Mouse (Mus musculus) neural tube, embryonic 12.5 days (tissue): ENCODE results near the gene Slc10a4. TPM values are rescaled to one million over a fixed set of nuclear protein-coding genes. Genes with fewer than 3 reads are reported as not detected.

Experiments
- ATAC-seq: fragments of 200-750 bp; cut with Nextera tagmentation; 2 replicates; pipeline ENCODE4 v1.8.0; 2017; ENCODE audit warnings: low read depth, mild to moderate bottlenecking, moderate TSS enrichment, moderate library complexity; ENCODE audit not compliant: low FRiP score
- H3K27ac ChIP-seq: fragments of 300-500 bp; sonication (generic); 2 replicates; pipeline ENCODE4 v1.5.1; 2016
- H3K27me3 ChIP-seq: fragments of 300-500 bp; sonication (generic); replicated peaks from 2 replicates; pipeline ENCODE4 v1.6.1; 2016; ENCODE audit warnings: mild to moderate bottlenecking
- H3K36me3 ChIP-seq: fragments of 300-500 bp; sonication (generic); 2 replicates; pipeline ENCODE4 v1.6.1; 2016; ENCODE audit warnings: mild to moderate bottlenecking
- H3K4me1 ChIP-seq: fragments of 300-500 bp; sonication (generic); 2 replicates; pipeline ENCODE4 v1.6.1; 2016
- H3K4me2 ChIP-seq: fragments of 300-500 bp; sonication (generic); replicated peaks from 2 replicates; pipeline ENCODE4 v1.6.1; 2016; ENCODE audit warnings: mild to moderate bottlenecking
- H3K4me3 ChIP-seq: fragments of 300-500 bp; sonication (generic); 2 replicates; pipeline ENCODE4 v1.5.1; 2016
- H3K9ac ChIP-seq: fragments of 300-500 bp; sonication (generic); 2 replicates; pipeline ENCODE4 v1.6.1; 2016; ENCODE audit warnings: mild to moderate bottlenecking
- H3K9me3 ChIP-seq: fragments of 300-500 bp; sonication (generic); 2 replicates; pipeline ENCODE4 v1.6.1; 2016; ENCODE audit warnings: mild to moderate bottlenecking
- WGBS: fragments of 180-500 bp; shearing (Covaris S2); methylation state at CpG from one replicate; pipeline ENCODE4 v1.1.7; 2016; 5-methylcytosine and 5-hydroxymethylcytosine counted together
- polyA plus RNA-seq: library from polyadenylated mRNA; unstranded; fragments of >200 nt; fragmentation: Nextera tagmentation; extraction: Ambion mirVana; gene quantifications from 2 replicates; pipeline ENCODE4 v1.2.1, GENCODE M21; 2016

Slc10a4 gene
- polyA plus RNA-seq, 1 experiment from 2014 or later = 39.4 TPM

DNA sequence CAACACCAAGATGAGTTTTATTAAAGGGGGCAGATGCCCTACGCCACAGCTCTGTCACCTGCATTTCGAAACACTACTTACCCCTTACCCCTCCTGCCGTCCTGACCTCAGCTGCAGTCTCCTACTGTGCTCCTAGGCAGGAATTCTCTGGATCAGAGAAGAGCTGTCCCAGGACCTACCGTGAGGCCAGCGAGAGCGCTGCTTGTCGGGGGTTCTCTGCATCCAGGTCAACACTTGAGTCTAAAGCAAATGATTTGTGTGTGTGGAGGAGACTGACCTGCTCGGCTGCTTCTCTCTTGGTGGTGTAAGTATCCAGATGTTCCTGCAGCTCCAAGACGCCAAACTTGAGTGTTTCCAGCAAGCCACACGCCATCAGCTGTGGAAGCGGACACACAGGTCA lies 25.8 kb downstream of the Slc10a4 start:
- Histone ChIP-seq H3K9ac (no peak overlapping the region), H3K4me2 (no peak overlapping the region), H3K4me1 (no peaks in the 10 kb centered on the region), H3K27me3 (no peaks in the 10 kb centered on the region), H3K36me3 (peaks cover 66% of the 10 kb centered on the region), H3K27ac (no peak overlapping the region), H3K9me3 (no peaks in the 10 kb centered on the region), H3K4me3 (no peak overlapping the region)
- 86% methylated on average over 11 of the region's 11 CpGs for WGBS
- ATAC-seq = no peak

DNA sequence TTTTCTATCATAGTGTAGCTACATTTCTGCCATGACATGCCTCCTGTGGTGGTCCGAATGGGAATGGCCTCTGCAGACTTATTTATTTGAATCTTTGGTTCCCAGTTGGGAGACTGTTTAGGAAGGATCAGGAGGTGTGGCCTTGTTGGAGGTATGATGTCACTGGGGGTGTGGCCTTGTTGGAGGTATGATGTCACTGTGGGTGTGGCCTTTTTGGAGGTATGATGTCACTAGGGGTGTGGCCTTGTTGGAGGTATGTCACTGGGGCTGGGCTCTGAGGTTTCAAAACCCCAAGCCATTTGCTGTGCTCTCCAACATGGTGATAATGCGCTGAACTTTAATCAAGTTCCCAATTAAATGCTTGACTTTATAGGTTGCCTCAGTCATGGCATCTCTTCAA lies 37.4 kb downstream of the Slc10a4 start:
- no peaks in the 10 kb centered on the region for H3K9me3 ChIP-seq
- no peaks in the 10 kb centered on the region for H3K27me3 ChIP-seq
- no peak overlapping the region for H3K9ac ChIP-seq
- no peak overlapping the region for H3K27ac ChIP-seq
- H3K4me1 ChIP-seq = no peaks in the 10 kb centered on the region
- no peak overlapping the region for H3K4me3 ChIP-seq
- H3K4me2 ChIP-seq = no peak overlapping the region
- H3K36me3 ChIP-seq = peaks cover 60% of the 10 kb centered on the region
- no peak for ATAC-seq
- WGBS = 98% methylated on average over 2 of the region's 2 CpGs

DNA sequence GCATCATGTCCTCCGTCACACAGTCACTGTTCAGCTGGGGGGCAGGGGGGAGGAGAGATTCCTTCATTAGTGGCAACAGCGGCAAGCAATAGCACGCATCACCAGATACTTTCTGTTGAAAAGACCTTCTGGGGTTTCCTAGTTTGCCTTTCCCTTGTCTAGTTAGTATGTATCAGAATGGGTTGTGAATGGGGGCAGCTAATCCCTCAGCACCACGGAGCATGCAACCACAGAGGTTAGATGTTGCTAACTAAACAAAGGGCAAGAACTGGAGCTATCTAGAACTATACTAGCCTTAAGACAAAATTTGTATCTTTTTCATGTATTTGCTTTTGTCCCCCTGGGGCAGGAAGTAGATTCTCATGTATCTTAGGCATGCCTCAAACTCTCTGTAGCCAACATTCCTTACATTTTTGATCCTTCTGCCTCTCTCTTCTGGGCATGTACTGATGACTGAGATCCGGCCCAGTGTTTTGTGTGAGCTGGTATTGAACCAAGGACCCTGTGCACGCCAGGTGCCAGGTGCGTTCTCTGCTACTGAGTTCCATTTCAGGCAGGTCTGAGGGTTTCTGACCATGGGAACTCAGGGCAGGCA lies 41.1 kb downstream of the Slc10a4 start:
- H3K36me3 ChIP-seq = peaks cover 87% of the 10 kb centered on the region

DNA sequence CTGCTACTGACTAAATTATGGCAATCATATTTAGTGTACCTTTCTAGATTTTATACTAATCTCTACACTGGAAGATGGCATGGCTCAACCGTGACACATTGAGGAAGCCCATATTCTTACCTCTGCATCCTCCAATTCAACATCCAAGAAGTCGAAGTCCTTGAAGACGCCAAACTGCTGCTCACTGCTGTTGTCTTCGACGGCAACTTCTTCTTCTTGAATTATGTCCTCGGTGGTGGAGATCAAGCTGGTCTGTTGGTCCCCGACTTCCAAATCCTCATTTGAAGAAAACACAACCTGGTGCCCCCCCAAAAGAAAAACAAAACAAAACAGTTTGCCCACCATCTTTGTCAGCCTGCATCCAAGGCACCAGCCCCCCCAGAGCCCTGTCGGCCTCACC lies 47.2 kb downstream of the Slc10a4 start:
- no peak for ATAC-seq
- H3K9me3 ChIP-seq = no peaks in the 10 kb centered on the region
- WGBS = 96% methylated on average over 8 of the region's 8 CpGs
- H3K4me1 ChIP-seq = no peaks in the 10 kb centered on the region
- H3K9ac ChIP-seq = no peak overlapping the region
- no peak overlapping the region for H3K4me2 ChIP-seq
- peaks cover 82% of the 10 kb centered on the region for H3K36me3 ChIP-seq
- no peak overlapping the region for H3K4me3 ChIP-seq
- no peaks in the 10 kb centered on the region for H3K27me3 ChIP-seq
- H3K27ac ChIP-seq = no peak overlapping the region

More for the DNA sequence above, 41.1 kb downstream of the Slc10a4 start:
- Histone ChIP-seq H3K4me1 (no peaks in the 10 kb centered on the region), H3K27ac (no peak overlapping the region), H3K27me3 (no peaks in the 10 kb centered on the region), H3K4me3 (no peak overlapping the region), H3K9me3 (no peaks in the 10 kb centered on the region), H3K9ac (no peak overlapping the region), H3K4me2 (no peak overlapping the region)
- no peak for ATAC-seq
- 92% methylated on average over 7 of the region's 7 CpGs for WGBS

DNA sequence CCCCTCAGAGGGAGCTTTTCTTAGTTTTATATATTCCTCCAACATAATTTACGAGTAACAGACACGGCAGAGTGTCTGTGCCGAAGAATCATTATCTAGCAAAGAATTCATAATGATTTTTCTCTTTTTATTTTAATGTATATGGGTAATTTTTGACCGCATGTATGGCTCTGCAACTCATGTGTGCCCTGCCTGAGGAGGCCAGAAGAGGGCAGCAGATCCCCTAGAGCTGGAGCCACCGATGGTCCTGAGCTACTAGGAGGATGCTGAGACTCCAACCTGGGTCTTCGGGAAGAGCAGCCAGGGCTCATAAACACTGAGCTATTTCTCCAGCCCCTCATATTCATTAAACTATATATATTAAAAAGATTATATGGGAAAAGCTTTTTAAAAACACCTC lies 49.8 kb downstream of the Slc10a4 start:
- ATAC-seq = no peak
- WGBS = 91% methylated on average over 6 of the region's 6 CpGs
- Histone ChIP-seq H3K36me3 (peaks cover 63% of the 10 kb centered on the region), H3K27me3 (no peaks in the 10 kb centered on the region), H3K27ac (no peak overlapping the region), H3K4me1 (no peaks in the 10 kb centered on the region), H3K9me3 (no peaks in the 10 kb centered on the region), H3K9ac (no peak overlapping the region), H3K4me3 (no peak overlapping the region), H3K4me2 (no peak overlapping the region)

DNA sequence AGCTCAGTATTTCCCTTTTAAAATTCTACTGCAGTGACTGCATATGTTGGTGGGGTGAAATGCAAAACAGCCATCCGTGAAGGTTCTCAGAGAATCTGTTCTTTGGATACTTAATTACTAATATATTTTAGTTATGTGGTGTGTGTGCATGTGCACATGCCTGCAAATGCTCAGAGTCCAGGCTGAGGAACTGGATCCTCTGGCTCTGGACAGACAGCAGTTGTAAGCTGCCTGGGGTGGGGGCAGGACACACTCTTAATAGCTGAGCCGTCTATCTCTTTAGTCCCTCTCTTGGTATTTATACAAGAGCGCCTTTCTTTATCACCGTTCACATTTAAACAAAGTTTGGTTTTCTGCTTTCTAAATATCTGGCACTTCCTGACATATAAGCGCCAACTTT lies 50.3 kb downstream of the Slc10a4 start:
- Histone ChIP-seq H3K4me1 (no peaks in the 10 kb centered on the region), H3K27ac (no peak overlapping the region), H3K9me3 (no peaks in the 10 kb centered on the region), H3K4me2 (no peak overlapping the region), H3K9ac (no peak overlapping the region), H3K36me3 (peaks cover 58% of the 10 kb centered on the region), H3K4me3 (no peak overlapping the region), H3K27me3 (no peaks in the 10 kb centered on the region)
- ATAC-seq = no peak
- WGBS = 97% methylated on average over 5 of the region's 5 CpGs

DNA sequence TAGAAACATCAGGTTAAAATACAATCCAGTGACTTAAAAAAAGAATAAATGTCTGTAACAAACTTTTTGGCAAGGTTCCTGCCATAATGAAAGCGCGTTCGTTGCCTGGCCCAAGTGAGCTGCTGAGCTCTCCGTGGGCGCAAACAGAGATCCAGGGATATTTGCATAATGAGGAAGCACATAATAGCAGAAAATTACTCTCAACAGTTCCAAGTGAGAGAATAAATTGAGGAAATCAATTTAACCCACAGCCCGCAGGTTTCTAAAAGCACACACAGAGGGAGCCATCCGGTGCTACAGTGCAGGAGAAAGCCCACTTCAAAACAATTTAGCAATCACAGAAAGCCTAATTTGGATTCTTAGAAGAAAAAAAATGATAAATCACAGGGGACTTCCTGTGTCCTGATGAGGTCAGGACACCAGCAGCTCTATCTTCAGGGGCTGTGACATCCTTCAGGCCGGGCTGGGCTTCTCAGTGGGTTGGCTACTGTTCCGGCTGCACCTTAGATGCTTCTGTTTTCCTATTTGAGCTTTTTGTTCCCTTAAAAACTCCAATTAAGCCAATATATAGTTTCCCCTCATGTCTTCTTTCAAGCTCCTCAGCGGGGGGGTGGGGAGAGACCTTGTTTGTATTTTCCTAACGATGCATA lies 54.9 kb downstream of the Slc10a4 start:
- no peaks in the 10 kb centered on the region for H3K9me3 ChIP-seq
- H3K9ac ChIP-seq = no peak overlapping the region
- H3K4me3 ChIP-seq = no peak overlapping the region
- no peak overlapping the region for H3K4me2 ChIP-seq
- WGBS = 61% methylated on average over 11 of the region's 11 CpGs
- ATAC-seq = no peak
- peaks cover 44% of the 10 kb centered on the region for H3K36me3 ChIP-seq
- H3K27me3 ChIP-seq = no peaks in the 10 kb centered on the region
- H3K4me1 ChIP-seq = no peaks in the 10 kb centered on the region
- H3K27ac ChIP-seq = no peak overlapping the region

Other genes with a start within 250 kb of the Slc10a4 start
- 7.2 and 7.9 TPM in 2 replicates for gene Tec, start 138.4 kb upstream of the Slc10a4 start, polyA plus RNA-seq
- 26.6 and 32.2 TPM in 2 replicates for gene Slain2, start 92.6 kb upstream of the Slc10a4 start, polyA plus RNA-seq
- gene Gm10135, start 32.2 kb upstream of the Slc10a4 start, polyA plus RNA-seq = not detected in 2 replicates
- gene Fryl, start 249.7 kb downstream of the Slc10a4 start, polyA plus RNA-seq = 44.8 and 49.7 TPM in 2 replicates